Mouse (Mus musculus) liver, embryonic 14.5 days (tissue): Measurements from ENCODE around the gene Zc3h6.

Experiments
- CTCF ChIP-seq: IDR thresholded peaks from 2 replicates; pipeline ENCODE4 v1.5.1; 2016; ENCODE audit warnings: antibody characterized with exemption, low read depth, control low read depth
- EP300 ChIP-seq: IDR thresholded peaks from 2 replicates; pipeline ENCODE4 v1.6.1; 2016; ENCODE audit warnings: antibody characterized with exemption, low read depth

DNA sequence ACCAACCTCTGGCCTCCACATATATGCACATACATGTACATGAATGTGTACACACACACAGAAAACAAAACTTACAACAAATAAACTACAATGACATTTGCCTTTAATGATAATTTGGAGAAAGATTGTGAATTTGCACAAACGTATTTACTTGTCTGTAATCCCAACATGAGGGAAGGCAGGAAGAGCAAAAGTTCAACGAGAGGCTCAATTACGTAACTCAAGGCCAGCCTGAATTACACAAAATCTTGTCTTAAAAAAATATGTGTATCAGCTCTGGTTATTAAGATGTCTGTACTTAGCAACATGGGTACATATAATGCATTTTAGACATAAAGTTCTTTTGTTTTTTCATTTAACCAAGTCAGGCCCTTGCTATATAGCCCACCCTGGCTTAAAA lies 30.9 kb upstream of the Zc3h6 start:
- TF ChIP-seq EP300 (no peak), CTCF (no peak)
